Mouse (Mus musculus): ENCODE data around the gene Dyrk1a. TPM values are rescaled to one million over a fixed set of nuclear protein-coding genes. Genes with fewer than 3 reads are reported as not detected.

Gene Dyrk1a
- polyA plus RNA-seq, 1 experiment from 2014 or later = 8.3 TPM

Other genes with a start within 250 kb of the Dyrk1a start
- gene Ripply3, start 241.6 kb upstream of the Dyrk1a start, polyA plus RNA-seq (2015; fragmentation: Nextera tagmentation; extraction: Ambion mirVana) = 4.8 and 6.5 TPM in 2 replicates
- 228 and 237 TPM in 2 replicates for gene Ttc3, start 199.4 kb upstream of the Dyrk1a start, polyA plus RNA-seq (2015; fragmentation: Nextera tagmentation; extraction: Ambion mirVana)
- 109 and 128 TPM in 2 replicates for gene Pigp, start 198.2 kb upstream of the Dyrk1a start, polyA plus RNA-seq (2015; fragmentation: Nextera tagmentation; extraction: Ambion mirVana)
- gene Vps26c, start 43.2 kb upstream of the Dyrk1a start, polyA plus RNA-seq (2015; fragmentation: Nextera tagmentation; extraction: Ambion mirVana) = 54.9 and 61.3 TPM in 2 replicates

All from limb, embryonic 15.5 days (tissue).